Mouse (Mus musculus) forebrain, embryonic 11.5 days (tissue): ENCODE measurements around the gene Ggps1. TPM values are rescaled to one million over a fixed set of nuclear protein-coding genes. Genes with fewer than 3 reads are reported as not detected.
"Not testable (repeated sequence)": the region's sequence is repeated elsewhere in the genome, so short reads cannot be mapped to it uniquely, and the experiment has no call there.

Experiments used
- ATAC-seq: fragments of 200-750 bp; cut with Nextera tagmentation; replicated peaks from 2 replicates; pipeline ENCODE4 v1.8.0; 2017; ENCODE audit warnings: moderate TSS enrichment; ENCODE audit not compliant: low FRiP score
- DNase-seq: peaks from one replicate; pipeline ENCODE4 v3.0.0-alpha.2; 2017; ENCODE audit warnings: low spot score
- H3K27ac ChIP-seq: fragments of 300-500 bp; sonication (generic); 2 replicates; pipeline ENCODE4 v1.5.1; 2014; ENCODE audit warnings: low read depth, low read length
- H3K27me3 ChIP-seq: fragments of 300-500 bp; sonication (generic); 2 replicates; pipeline ENCODE4 v1.6.1; 2014; ENCODE audit warnings: mild to moderate bottlenecking, low read length, mixed read lengths; ENCODE audit not compliant: control insufficient read depth, insufficient read depth
- H3K36me3 ChIP-seq: fragments of 300-500 bp; sonication (generic); 2 replicates; pipeline ENCODE4 v1.6.1; 2014; ENCODE audit warnings: mild to moderate bottlenecking, low read length, moderate library complexity, mixed read lengths; ENCODE audit not compliant: control insufficient read depth, insufficient read depth
- H3K4me1 ChIP-seq: fragments of 300-500 bp; sonication (generic); replicated peaks from 2 replicates; pipeline ENCODE4 v1.6.1; 2014; ENCODE audit warnings: low read length, mixed read lengths; ENCODE audit not compliant: control insufficient read depth, insufficient read depth
- H3K4me2 ChIP-seq: fragments of 300-500 bp; sonication (generic); 2 replicates; pipeline ENCODE4 v1.6.1; 2014; ENCODE audit warnings: low read depth, mild to moderate bottlenecking, low read length, moderate library complexity, mixed read lengths; ENCODE audit not compliant: severe bottlenecking
- H3K4me3 ChIP-seq: fragments of 300-500 bp; sonication (generic); 2 replicates; pipeline ENCODE4 v1.5.1; 2014; ENCODE audit warnings: low read depth, low read length
- H3K9ac ChIP-seq: fragments of 300-500 bp; sonication (generic); 2 replicates; pipeline ENCODE4 v1.6.1; 2014; ENCODE audit warnings: low read length
- H3K9me3 ChIP-seq: fragments of 300-500 bp; sonication (generic); 2 replicates; pipeline ENCODE4 v1.6.1; 2016; ENCODE audit warnings: low read length, mixed read lengths; ENCODE audit not compliant: control insufficient read depth
- WGBS: fragments of 180-500 bp; shearing (Covaris S2); extraction: QIAGEN DNeasy Blood & Tissue Kit; methylation state at CpG from one replicate; pipeline ENCODE4 v1.1.7; 2014; 5-methylcytosine and 5-hydroxymethylcytosine counted together
- polyA plus RNA-seq: library from polyadenylated mRNA; unstranded; fragments of >200 nt; fragmentation: Nextera tagmentation; extraction: Ambion mirVana; gene quantifications from 2 replicates; pipeline ENCODE4 v1.2.1, GENCODE M21; 2014

Ggps1 gene
- polyA plus RNA-seq, 1 experiment from 2014 or later = 71.9 TPM

- no peaks in the 10 kb centered on the region for H3K9me3 ChIP-seq
- DNase-seq (no peak), ATAC-seq (no peak)
- no peaks in the 10 kb centered on the region for H3K4me1 ChIP-seq
- H3K4me3 ChIP-seq = no peak overlapping the region
- H3K4me2 ChIP-seq = no peak overlapping the region
- H3K27me3 ChIP-seq = no peaks in the 10 kb centered on the region
- no peak overlapping the region for H3K27ac ChIP-seq
- WGBS = 92% methylated on average over 1 of the region's 1 CpGs
- H3K9ac ChIP-seq = no peak overlapping the region
- peaks cover 8% of the 10 kb centered on the region for H3K36me3 ChIP-seq
Observed at GRCm38 (mm10) chr13:14049878-14050277, 13.4 kb downstream of the Ggps1 start.

- WGBS = 69% methylated on average over 2 of the region's 2 CpGs
Observed at GRCm38 (mm10) chr13:14044521-14044920, 18.8 kb downstream of the Ggps1 start.

GRCm38 (mm10) chr13:14043851-14044250 lies 19.4 kb downstream of the Ggps1 start:
- H3K27me3 ChIP-seq = no peaks in the 10 kb centered on the region
- DNase-seq (no peak), ATAC-seq (no peak)
- H3K4me3 ChIP-seq = no peak overlapping the region
- H3K4me2 ChIP-seq = no peak overlapping the region
- H3K9ac ChIP-seq = no peak overlapping the region
- no peaks in the 10 kb centered on the region for H3K9me3 ChIP-seq
- no peaks in the 10 kb centered on the region for H3K4me1 ChIP-seq
- H3K27ac ChIP-seq = no peak overlapping the region
- no peaks in the 10 kb centered on the region; the same call in 1 of the 2 replicates for H3K36me3 ChIP-seq

More at GRCm38 (mm10) chr13:14044521-14044920, 18.8 kb downstream of the Ggps1 start:
- H3K4me2 ChIP-seq = no peak overlapping the region
- H3K9me3 ChIP-seq = no peaks in the 10 kb centered on the region
- DNase-seq = no peak
- H3K27ac ChIP-seq = no peak overlapping the region
- no peaks in the 10 kb centered on the region; the same call in 1 of the 2 replicates for H3K36me3 ChIP-seq
- H3K4me1 ChIP-seq = no peaks in the 10 kb centered on the region
- H3K4me3 ChIP-seq = no peak overlapping the region
- no peak overlapping the region for H3K9ac ChIP-seq
- H3K27me3 ChIP-seq = no peaks in the 10 kb centered on the region
- no peak for ATAC-seq

- Histone ChIP-seq H3K9me3 (no peaks in the 10 kb centered on the region), H3K4me2 (peak overlapping the region; percentile 85), H3K27ac (no peak overlapping the region), H3K9ac (peak overlapping the region; percentile 91; the same call in 1 of the 2 replicates), H3K4me3 (peak overlapping the region; percentile 65), H3K36me3 (no peaks in the 10 kb centered on the region), H3K27me3 (no peaks in the 10 kb centered on the region), H3K4me1 (no peaks in the 10 kb centered on the region)
- no peak for DNase-seq
- ATAC-seq = no peak
- 66% methylated on average over 5 of the region's 5 CpGs for WGBS
Observed at GRCm38 (mm10) chr13:14040186-14040585, 23.1 kb downstream of the Ggps1 start.

- Histone ChIP-seq H3K9me3 (no peaks in the 10 kb centered on the region), H3K4me3 (peak within 1 kb of the TSS; percentile 65), H3K9ac (peak within 1 kb of the TSS; percentile 91), H3K36me3 (no peaks in the 10 kb centered on the region), H3K4me2 (peak within 1 kb of the TSS; percentile 85), H3K27ac (peak within 1 kb of the TSS; percentile 93), H3K4me1 (no peaks in the 10 kb centered on the region), H3K27me3 (no peaks in the 10 kb centered on the region)
- WGBS = under 1% methylated on average over 35 of the region's 35 CpGs
- ATAC-seq (peak; percentile 96), DNase-seq (peak; percentile 92)
Observed at GRCm38 (mm10) chr13:14039292-14039965, 23.9 kb downstream of the Ggps1 start, which contains the start of gene Tbce. TSS of gene Tbce (minus strand) at chr13:14039638.

- H3K9ac ChIP-seq = peak overlapping the region; percentile 91
- 1% methylated on average over 8 of the region's 8 CpGs for WGBS
- no peaks in the 10 kb centered on the region for H3K4me1 ChIP-seq
- ATAC-seq (peak; percentile 51), DNase-seq (no peak)
- no peaks in the 10 kb centered on the region for H3K9me3 ChIP-seq
- H3K4me2 ChIP-seq = peak overlapping the region; percentile 85
- peak overlapping the region; percentile 93; the same call in 1 of the 2 replicates for H3K27ac ChIP-seq
- H3K4me3 ChIP-seq = peak overlapping the region; percentile 65
- no peaks in the 10 kb centered on the region for H3K36me3 ChIP-seq
- H3K27me3 ChIP-seq = no peaks in the 10 kb centered on the region
Observed at GRCm38 (mm10) chr13:14038911-14039291, 24.4 kb downstream of the Ggps1 start.

- no peak for ATAC-seq
- H3K27ac ChIP-seq = no peak overlapping the region
- H3K9me3 ChIP-seq = no peaks in the 10 kb centered on the region
- no peaks in the 10 kb centered on the region for H3K36me3 ChIP-seq
- H3K27me3 ChIP-seq = no peaks in the 10 kb centered on the region
- H3K4me3 ChIP-seq = no peak overlapping the region
- no peaks in the 10 kb centered on the region for H3K4me1 ChIP-seq
- DNase-seq = no peak
- 97% methylated on average over 11 of the region's 11 CpGs for WGBS
- H3K4me2 ChIP-seq = no peak overlapping the region
- H3K9ac ChIP-seq = no peak overlapping the region
Observed at GRCm38 (mm10) chr13:14035875-14036630, 27.2 kb downstream of the Ggps1 start.

- H3K9me3 ChIP-seq, H3K4me3 ChIP-seq, H3K27me3 ChIP-seq, H3K4me2 ChIP-seq, H3K36me3 ChIP-seq, H3K9ac ChIP-seq, DNase-seq, H3K4me1 ChIP-seq, ATAC-seq, H3K27ac ChIP-seq: not testable (repeated sequence)
- WGBS = 94% methylated on average over 3 of the region's 3 CpGs
Observed at GRCm38 (mm10) chr13:14035352-14035751, 27.9 kb downstream of the Ggps1 start.

- H3K4me2 ChIP-seq = no peak overlapping the region
- H3K36me3 ChIP-seq = no peaks in the 10 kb centered on the region
- H3K27ac ChIP-seq = no peak overlapping the region
- no peaks in the 10 kb centered on the region for H3K27me3 ChIP-seq
- no peaks in the 10 kb centered on the region for H3K4me1 ChIP-seq
- ATAC-seq (no peak), DNase-seq (no peak)
- H3K4me3 ChIP-seq = no peak overlapping the region
- H3K9ac ChIP-seq = no peak overlapping the region
- no peaks in the 10 kb centered on the region for H3K9me3 ChIP-seq
Observed at GRCm38 (mm10) chr13:14034073-14034348, 29.3 kb downstream of the Ggps1 start.
